Mouse (Mus musculus) megakaryocyte-erythroid progenitor cell, adult 5-6 weeks (primary cell): ENCODE measurements around the gene Itpr1. TPM values are rescaled to one million over a fixed set of nuclear protein-coding genes. Genes with fewer than 3 reads are reported as not detected.
A peak's percentile ranks its signal among the peaks of the same experiment; 100 is the strongest.

Experiments used
- ATAC-seq: replicated peaks from 2 replicates; pipeline ENCODE4 v1.8.0; 2016; ENCODE audit warnings: mild to moderate bottlenecking, inconsistent platforms; ENCODE audit not compliant: severe bottlenecking, poor library complexity, low FRiP score, low TSS enrichment
- total RNA-seq, 2 experiments: library from RNA; stranded (forward) in 1 of 2; stranded (reverse) in 1 of 2; fragments of 200-1000, 215-1000 nt in 1 of 2; fragments of >200 nt in 1 of 2; fragmentation: Nextera tagmentation in 1 of 2; gene quantifications; 2 replicates each; pipeline ENCODE4 v1.2.3; 2014 to 2017

Gene Itpr1
- 24.8 and 25.7 TPM in 2 replicates for total RNA-seq (2014; fragmentation: Nextera tagmentation)
- total RNA-seq (2017): 57.6 and 66.5 TPM in 2 replicates

DNA sequence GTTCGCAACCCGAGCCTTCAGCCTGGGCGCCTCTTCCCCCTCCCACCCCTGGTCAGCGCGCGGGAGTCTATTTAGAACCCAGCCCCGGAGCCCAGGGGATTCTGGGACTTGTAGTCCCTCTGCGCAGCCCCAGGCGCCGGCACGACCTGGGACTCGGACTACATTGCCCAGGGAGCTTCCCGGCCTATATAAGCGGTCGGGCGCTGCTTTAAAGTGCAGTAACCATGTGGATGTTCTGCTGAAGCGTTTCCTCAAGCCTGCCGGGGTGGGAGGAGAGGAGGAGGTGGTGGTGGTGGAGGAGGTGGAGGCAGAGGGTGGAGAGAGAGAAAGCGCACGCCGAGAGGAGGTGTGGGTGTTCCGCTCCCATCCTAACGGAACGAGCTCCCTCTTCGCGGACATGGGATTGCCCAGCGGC lies at the start of gene Itpr1:
Gene Itpr1, plus strand, starts transcription at position 216 of the 415 bp plus-strand sequence.
- ATAC-seq: peak; percentile 96

DNA sequence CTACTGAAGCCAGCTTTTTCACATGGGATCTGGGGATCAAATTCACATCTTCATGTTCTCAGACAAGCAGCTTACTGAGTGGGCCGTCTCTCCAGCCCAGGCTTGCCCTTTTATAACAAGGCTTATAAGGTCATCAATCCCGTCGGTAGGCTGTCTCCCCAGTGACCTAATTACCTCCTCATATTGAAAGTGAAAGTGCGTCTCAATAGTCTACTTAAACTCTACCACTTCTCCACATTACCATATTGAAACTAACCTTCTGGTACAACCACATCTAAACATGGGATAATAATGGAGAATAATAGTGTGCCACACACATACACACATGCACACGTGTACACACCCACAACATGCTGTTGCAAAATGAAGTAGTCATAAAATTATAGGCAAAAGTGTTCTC lies 48.0 kb upstream of the Itpr1 start:
- no peak for ATAC-seq

DNA sequence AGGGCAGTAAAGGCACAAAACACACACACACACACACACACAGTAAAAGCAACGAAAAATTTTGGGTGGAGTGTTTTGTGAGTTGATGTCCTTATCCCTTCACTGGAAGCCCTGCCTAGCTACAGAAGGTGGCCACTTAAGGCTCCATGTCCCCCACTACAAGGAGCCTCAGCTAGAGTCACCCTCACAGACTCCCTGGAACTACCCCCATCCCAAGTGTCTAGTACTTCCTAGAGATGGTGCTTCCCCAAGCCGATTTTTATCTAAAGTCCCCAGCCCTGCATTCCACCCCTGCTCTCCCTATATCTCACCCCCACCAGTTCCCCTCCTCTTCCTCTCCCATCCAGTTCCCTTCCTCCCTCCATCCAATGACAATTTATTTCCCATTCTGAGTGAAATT lies 47.3 kb upstream of the Itpr1 start:
- no peak for ATAC-seq

DNA sequence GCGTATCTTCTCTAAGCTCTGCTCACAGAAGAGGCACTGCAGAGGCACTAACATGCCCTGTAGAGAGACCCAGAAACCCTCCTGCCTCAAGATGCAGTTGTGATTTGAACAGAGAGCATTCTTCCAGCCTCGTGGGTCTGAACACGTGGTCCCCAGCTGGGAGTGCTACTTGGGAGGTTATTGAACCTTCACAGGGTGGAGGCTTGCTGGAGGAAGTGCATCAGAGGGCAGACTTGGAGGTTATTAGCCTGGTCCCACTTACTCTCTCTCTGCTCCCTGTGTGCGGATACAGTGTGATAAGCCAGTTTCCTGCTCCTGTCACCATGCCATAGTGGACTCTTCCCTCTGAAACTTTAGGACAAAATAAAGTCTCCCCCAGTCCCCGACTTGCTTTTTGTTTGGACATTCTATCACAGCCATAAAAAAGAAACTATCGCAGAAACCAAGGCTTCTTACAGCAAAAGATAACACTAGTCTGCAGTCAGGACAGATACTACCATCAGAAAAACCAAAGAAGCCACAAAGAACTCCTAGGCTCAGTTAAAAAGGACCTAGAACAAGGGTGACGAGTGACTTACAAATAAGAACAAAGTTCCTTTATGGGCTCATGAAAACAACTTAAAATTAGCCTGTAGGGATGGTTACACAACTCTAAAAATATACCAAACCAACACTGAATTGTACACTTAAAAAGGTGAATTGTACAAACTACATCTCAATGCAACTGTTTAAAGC lies 44.8 kb upstream of the Itpr1 start:
- ATAC-seq: peak; percentile 32

DNA sequence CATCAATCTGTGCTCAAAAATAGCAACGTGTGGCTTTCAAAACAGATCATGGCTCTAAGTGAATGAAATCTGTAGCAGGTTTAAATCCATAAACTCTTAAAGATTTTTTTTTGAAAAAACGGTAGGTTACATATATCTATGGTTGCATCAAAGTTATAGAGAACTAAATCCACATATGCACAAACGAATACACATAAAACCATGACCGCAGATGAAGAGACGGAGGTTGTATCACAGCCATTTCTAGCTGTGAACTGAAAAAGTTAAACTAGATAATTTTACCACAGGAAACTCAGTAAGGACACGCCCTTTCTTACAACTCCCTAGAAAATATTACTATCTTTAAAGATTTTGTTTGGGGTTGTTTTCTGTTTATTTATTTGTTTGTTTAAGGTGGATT lies 44.2 kb upstream of the Itpr1 start:
- peak; percentile 50; the same call in 1 of the 2 replicates for ATAC-seq

DNA sequence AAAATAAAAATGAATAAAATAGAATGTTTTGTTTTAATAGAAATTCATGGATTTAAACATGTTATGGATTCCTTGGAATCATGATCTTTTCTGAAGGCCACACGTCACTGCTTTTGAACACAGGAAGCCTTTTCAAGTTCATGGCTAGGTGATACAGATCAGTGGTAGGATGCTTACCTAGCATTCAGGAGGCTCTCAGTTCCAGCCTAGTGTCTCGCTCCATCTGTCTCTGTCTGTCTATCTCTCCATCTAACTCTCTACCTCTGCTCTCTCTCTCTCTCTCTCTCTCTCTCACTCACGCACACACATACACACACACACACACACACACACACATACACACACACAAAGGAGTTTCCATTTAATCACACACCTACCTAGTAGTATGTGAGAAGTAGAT lies 43.4 kb upstream of the Itpr1 start:
- no peak for ATAC-seq

DNA sequence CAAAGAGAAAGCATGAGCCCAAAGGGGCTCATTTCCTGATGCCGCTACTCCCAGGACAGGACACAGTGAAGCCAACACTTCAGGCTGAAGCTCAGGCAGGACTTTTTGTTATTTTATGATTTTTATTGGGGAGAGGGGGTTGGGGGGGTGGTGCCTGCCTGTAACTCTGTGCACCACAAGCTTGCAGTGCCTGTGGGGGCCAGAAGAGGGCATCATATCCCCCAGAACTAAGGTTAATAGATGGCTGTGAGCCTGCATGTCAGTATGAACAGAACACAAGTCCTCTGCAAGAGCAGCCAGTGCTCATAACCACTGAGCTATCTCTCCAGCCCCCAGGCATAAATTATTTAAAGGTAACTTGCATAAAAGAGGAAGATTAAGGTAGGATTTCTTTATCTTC lies 40.7 kb upstream of the Itpr1 start:
- ATAC-seq: no peak

DNA sequence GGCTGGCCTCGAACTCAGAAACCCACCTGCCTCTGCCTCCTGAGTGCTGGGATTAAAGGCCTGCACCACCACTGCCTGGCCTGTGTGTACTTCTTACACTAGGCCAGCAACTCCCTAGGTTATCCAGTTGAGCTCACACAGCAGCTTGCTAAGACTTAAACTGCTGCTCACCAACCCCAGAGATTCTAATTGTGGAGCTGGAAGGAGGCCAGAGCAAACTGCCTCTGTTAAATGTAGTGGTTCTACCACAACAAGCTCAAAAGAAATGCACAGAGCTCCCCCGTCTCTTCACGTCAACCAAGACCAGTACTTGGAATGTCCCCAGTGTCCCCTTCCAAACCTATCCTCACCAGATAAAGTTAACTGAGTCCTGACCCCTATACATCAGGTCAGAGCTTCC lies 38.7 kb upstream of the Itpr1 start:
- ATAC-seq: no peak

DNA sequence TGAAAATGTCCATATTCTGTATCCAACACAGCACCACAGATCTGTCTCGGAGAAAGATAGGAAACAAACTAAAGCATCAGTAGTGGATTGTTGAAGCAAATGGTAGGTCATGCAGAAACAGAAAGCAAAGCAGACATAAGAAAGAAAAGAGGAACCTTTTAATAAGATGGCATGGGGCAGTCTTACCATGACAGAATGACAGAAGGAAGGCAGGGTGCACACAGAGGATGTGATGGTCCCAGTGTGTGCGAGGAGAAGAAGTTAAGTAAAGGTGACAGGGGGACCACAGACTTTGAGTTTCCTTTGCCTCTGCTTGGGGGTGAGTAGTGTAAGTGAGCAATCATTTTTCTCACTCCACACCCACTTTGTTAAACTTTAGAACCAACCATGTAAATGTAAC lies 33.8 kb upstream of the Itpr1 start:
- no peak for ATAC-seq

DNA sequence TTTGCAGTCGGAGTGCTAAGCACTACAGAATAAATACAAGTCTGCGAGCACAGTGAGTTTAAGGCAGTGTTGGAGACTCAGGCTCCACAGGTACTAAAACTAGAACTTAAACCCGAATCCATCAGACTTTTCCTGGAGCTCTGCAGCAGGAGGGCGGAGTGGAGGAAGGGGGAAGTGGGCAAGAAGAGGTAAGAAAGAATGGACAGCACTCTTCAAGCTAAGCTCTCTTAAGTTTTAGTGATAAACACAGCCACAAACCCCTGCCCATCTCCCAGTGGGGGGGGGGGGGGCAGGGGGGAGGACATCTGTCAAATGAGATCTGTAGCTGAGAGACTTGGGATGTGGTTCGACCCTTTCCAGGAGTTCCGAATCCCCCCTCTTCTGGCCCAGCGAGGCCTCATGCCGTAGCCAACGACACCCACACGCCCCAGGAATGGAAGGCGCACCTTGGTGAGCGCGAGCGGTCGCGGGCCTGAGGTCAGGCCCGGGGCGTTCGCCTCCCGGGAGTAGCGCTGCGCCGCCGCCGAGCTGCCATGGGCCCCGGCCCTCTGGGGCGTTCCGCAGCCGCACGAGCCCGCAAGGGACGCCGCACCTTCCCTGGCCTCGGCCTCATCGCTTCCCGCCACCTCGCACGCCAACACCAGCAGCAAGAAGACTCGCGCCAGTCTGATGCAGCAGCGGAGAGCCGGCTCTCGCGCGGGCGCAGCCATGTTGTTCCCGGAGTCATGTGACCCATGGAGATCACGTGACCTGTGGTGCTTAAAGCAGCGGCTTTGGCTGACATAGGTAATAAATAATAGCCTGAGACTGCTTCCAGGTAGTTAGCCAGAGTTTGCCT lies 27.8 kb upstream of the Itpr1 start, which contains the start of gene Sumf1:
Gene Sumf1, minus strand, starts transcription at position 736 of the 838 bp plus-strand sequence.
- ATAC-seq: peak; percentile 91

DNA sequence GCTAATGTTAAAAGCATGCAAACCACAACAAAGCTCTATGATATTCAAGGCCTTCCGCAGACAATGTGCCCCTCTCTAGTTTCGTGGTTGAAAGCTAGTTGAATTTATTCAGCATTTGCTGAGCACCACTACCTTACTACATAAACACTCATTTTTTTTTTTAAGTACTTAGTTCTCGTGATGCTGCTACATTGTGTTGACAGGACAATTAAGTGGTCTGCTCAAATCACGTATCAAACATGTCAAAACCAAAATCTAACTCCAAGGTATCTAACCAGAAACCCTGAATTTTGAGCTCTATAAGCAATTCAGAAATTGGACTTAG lies 27.2 kb upstream of the Itpr1 start:
- ATAC-seq: no peak

DNA sequence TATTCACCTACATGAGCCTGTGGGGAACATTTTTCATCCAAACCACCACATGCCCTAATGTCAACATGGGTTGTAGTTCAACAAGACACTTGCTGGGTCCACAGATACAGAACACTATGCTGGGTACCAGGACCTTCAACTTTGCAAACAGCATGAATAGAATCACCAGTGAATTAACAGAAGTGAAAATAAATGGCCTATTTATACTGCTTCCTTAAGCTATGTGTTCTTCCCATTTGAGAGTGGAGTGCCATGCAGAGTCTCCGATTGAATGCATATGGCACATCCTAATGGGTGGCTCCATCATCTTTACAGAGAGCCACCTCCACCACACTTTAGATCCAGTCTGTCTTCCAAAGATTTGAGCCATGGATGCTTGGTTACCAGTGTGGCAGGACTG lies 22.2 kb upstream of the Itpr1 start:
- no peak for ATAC-seq

DNA sequence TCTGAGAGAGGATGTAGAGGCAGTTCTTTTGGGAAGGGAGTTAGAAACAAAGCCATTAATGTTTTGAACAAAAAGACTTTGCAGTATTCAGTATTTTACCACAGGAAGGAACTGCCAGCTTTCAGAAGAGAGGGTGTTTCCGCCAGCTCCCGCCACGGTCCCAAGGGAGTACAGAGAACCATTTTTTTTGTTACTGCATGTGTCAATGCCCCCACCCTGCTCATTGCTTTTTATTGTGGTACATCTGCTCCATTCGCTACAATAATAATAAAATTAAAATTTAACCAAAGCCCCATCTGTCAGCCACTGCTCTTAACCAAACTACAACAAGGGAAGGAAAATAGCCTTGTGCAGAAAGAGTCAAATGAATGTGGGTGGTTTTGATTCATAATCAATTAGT lies 20.3 kb upstream of the Itpr1 start:
- ATAC-seq: no peak

DNA sequence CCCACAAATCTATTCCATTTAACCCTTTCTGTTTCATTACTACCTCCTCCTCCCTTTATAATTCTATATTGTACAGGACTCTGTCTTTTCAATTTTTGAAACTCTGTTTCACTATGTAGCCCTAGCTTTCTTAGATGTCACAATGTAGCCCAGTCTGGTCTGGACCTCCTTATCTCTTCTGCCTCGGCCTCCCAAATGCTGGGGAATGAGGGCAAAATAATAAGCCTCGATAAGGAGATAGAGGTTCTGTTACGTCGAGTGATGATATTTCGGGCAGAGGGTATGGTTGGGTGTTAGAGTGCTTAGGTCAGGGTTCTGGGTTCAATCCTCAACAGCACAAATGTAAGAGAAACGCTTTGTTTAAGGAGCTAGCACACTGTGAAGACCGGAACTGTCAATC lies 16.2 kb upstream of the Itpr1 start:
- no peak for ATAC-seq

DNA sequence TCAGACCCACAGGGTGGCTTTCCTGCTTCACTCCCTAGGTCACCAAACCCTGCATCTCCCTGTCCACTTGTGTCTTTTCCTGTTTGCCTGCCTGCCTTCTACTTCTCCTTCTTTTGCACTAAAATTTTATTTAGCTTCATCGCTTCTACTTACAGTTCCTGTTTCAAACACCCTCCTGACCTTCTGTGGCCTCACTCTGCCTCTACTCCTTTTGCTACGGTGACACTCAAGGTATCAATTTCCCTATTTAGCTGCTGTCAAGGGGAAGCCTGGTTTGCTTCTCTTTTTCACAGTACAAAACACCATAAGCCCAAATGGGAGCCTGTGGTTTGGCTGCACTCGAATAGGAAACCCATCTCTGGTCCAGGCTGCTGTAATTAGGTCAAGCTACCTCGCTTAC lies 15.8 kb upstream of the Itpr1 start:
- no peak for ATAC-seq

DNA sequence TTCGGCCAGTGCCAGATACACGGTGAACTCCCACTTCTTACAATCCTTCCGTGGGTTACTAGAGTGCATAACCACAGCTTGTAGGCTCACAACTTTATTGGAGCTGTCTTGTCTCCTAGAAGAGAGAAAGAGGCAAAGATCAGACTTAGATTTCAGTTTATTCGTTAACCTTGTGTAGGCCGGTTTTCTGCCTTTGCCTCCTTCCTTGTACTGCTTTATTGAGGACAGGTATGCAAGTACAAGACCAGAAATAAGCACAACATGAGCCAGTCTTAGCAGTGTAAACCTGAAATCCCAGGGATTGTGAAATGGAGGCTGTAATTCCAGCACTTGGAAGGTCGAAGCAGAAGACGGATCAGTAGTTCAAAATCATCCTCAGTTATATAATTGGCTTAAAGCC lies 14.6 kb upstream of the Itpr1 start:
- ATAC-seq: no peak

DNA sequence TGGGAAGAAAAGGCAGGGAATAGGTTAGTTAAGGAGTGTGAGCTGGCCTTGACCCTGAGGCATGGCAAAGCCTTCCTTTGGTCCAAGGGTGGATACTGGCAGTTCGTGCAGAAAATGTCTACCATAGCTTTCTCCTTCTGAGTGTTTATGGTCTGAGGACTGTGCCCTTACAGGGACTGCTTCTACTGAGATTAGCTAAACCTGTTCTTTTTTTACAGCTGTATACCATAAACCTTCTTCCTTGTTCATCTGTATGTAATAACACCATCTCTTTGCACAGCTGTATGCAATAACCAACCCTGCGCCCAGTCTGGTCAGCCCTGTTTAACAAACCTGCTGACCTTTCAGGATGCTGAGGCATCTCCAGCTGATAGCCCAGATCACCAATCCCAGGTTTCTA lies 8.6 kb upstream of the Itpr1 start:
- ATAC-seq: no peak

DNA sequence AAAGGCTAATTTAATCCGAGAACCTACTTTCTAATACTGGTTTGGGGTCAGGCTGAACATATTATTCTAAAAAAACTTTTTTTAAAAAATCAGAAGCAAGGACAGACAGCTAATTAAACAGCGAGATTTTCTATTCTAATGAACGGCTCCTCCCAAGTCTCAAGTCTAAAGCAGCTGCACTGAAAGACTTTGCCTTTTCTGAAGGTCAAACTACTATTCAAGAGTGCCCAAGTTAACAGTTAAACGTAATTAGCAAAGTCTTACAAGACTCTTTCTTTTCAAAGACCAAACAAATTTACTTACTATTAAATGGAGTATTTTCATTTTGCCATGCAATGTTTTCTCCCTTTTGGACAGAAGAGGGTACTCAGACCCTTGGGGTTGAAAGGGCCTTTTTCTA lies 6.8 kb upstream of the Itpr1 start:
- no peak for ATAC-seq

DNA sequence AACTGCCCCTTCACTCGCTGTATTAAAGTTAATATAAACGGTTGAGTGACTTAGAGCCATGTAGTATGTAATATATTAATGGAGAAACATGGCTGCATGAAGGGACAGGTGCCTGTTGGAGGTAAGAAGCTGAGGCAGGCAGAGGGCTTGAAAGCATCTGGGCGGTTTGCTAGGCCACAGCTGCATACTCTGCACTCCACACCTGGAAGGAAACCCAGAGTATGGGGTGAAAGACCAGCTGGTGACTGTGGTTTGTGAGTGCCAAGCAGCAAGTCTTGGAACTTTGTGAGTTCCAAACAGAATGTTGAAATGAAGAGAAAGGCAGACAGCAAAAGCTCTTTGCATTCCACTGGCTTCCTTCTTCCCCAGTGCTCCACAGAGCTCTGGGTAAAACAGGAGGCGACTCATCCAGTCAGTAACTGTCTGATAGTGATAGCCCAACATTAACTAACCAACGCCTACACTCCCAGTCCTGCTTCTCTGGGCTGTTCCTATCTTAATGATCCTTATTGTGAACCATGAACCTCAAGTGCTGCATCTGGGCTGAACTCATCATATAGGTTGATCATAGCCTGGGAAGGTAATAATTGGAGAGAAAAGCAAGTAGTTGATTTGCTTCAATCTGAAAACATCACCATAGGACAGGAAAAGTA lies 5.9 kb upstream of the Itpr1 start:
- peak; percentile 77 for ATAC-seq
